Mouse (Mus musculus) retina, adult 2 months (tissue): Measurements from ENCODE around the gene Vps4b.

Source experiments
- DNase-seq: peaks from one replicate; pipeline ENCODE4 v3.0.0-alpha.2; 2012; ENCODE audit warnings: low read depth, low spot score

Vps4b gene

DNA sequence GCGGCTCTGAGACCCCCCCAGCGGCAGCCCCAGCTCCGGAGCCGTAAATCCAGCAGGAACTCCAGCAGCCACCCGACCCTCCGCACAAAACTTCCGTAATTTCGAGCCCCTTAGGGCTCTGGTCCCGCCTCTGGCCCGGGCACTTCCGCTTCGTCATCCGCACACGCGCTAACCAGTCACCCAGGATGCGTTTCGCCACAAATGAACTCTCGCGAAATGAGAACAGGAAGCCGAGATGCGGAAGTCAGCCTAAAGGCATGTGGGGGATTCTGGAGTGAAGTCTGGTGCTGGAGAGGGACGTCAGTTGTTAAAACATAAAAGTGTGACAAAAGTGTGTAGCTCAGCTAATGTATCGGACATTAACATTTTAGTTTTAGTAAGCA lies at the start of gene Vps4b:
Gene Vps4b, minus strand, starts transcription at position 187 of the 383 bp plus-strand sequence.
- DNase-seq, result peak; percentile 88

DNA sequence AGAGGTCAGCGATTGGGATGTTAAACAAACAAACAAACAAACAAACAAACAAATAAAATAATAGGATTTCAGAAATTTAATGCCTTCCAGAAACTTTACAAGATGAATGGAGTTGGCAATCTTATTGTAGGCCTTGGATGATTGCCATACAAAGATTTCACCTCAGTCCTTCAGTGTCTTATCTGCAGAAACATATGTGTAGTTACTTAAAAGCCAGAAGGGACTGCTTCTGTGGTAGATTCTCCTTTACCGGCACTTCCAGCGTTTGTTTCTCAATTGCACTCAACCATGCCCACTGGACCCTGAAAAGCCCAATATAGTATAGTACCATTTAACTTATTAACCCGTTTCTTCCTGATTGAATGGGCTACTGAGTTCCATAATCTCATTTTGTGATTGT lies 32.3 kb upstream of the Vps4b start:
- no peak for DNase-seq

DNA sequence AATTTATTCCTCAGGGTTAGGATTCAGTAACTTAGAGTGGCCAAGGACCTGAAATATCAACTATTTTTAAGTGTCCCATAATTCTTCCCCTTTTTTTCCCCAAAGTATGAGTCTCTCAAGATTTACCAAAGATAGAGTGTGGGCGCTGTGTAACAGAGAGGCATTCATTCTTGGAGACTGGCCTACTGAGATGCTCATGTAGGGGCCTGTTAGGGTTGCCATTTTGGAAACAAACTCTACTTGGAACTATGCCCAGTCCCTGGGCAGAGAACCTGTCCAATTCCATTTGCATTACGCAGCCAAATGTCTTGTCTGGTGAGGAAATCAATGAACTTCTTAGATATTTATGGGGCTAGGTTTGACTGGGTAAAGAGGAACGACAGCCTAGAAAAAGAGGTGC lies 25.8 kb upstream of the Vps4b start:
- no peak for DNase-seq

DNA sequence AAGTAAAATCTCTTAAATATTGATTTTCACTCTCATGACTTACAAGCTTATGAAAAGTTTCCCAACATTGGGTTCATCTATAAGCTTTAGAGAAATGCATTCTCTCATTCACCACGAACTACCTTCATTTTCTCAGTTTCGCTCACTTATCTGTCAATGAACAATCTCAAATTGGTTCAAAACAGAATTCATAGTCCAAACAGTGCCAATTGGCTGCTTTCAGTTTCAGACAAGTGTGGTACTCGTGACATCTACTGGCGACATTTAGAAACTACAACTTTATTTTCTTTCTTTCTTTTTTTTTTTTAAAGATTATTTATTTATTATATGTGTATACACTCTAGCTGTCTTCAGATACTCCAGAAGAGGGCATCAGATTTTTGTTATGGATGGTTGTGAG lies 21.8 kb upstream of the Vps4b start:
- peak; percentile 13 for DNase-seq

DNA sequence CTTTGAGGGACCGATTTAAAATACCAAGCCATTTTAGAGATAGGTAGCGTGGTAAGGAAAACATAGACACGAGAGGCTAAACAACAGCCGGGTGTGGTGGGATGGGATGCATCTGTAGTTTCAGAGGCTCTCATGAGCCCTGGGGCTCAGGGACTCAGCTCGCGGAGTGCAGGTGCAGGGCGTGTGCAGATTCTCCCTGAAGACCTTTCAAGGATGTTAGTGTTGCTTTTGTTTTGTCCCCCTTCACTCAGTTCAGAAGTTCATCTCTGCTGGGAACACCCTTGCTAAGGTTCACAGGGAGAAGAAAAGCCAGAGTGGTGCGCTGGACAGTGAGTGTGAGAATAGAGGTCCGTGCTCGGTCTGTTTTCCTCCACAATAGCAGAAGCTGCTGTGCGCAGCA lies 20.2 kb upstream of the Vps4b start:
- DNase-seq, result no peak

DNA sequence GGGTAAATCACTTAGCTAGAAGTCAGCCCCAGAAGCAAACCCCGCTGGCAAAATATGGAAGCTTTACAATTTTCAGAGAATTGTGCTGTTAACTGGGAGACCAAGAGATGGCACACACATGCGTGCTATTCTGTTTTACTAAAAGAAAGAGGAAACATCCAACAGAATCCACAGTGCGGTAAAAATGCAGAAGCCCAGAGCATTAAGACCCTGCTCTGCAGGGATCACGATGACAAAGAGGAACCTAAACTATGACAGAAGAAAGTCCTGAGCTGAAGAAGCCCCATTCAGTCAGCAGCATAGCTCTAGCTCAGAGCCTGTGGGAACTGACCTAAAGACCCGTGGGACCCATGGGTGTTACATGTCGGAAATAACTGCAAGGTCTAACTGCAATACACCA lies 18.7 kb upstream of the Vps4b start:
- no peak for DNase-seq

DNA sequence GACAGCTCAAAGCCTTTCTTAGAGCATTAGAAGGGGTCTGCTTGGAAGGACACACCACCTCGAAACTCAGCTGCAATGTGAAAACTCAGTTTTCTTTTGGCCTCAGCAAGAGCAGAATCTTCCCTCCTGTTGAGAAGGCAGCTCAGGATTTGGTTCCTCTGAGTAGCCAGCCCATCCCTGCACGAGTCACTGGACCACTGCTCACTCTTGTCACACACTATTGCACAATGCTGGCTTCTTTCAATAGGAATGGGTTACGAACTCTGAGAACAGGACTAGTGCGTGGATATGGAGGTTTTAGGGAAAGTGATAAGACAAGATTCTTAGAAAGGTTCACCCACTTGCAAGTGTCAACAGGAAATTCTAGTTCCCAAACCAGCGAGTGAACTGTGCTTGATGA lies 18.3 kb upstream of the Vps4b start:
- DNase-seq, result no peak

DNA sequence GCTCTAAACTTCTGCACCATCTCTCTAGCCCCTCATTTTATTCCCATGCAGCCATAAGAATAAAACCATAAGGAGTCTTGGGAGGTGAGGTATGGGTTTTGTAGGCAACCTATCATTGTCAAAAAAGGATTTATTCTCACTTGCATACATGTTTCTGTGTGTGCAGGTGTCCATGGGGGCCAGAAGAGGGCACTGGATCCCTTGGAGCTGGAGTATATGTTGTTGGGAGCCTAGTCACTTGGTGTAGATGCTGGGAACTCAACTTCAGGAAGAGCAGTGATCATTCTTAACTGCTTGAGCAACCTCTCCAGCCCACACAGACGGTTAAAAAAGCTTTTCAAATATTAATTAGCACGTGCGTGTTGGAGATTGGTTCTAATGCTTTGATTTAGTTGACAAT lies 3.4 kb upstream of the Vps4b start:
- DNase-seq, result no peak

DNA sequence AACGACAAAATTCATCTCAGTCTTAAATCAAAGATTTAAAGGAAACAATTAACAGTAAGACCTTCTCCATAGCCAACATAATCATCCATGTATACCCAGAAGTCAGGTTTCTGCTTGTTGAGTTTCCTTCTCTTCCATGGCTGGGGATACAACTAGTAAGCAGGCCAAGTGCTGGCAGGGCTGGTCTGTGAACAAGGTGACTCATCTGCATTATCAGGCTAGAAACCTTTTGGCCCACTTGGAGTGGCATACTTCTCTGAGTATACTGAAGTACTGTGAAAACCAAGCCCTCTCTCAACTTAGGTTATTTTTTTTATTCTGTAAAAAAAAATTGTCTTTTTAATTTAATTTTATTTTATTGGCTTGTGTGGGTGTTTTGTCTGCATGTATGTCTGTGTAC lies 2.9 kb upstream of the Vps4b start:
- DNase-seq, result no peak

DNA sequence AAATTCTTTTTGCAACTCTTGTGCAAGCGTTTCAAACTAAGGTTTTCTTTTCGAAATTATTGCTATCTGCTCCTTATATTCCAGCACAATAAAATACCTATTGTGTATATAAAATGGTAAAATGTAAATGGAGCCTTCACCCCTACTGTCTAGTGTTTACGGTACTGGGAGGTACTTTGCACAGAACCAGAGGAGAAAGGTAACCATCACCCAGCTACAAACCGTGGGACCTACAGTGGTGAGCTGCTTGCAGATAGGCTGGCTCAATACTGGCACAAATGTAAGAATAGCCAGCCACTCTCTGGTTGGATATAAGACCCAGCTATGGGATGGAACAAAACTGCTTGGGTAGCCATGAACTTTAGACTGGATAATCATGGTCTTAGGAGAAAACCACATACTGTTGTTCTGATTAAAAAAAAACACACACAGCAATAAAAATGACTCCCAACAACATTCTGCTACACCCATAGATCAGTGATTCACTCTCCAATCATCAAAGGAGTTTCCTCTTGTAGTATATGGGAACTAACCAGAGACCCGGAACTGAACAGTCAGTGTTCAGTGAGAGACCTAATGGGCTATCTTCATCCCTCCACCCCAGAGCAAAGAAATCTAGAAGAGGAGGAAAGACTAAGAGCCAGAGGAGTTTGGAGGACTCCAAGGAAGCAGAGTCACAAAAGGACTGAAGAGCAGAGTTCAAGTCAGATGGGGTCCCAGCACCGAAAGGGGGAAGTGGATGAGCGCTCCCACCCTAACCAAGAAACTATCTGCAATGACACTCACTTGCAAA lies 655 bp upstream of the Vps4b start:
- DNase-seq, result no peak

DNA sequence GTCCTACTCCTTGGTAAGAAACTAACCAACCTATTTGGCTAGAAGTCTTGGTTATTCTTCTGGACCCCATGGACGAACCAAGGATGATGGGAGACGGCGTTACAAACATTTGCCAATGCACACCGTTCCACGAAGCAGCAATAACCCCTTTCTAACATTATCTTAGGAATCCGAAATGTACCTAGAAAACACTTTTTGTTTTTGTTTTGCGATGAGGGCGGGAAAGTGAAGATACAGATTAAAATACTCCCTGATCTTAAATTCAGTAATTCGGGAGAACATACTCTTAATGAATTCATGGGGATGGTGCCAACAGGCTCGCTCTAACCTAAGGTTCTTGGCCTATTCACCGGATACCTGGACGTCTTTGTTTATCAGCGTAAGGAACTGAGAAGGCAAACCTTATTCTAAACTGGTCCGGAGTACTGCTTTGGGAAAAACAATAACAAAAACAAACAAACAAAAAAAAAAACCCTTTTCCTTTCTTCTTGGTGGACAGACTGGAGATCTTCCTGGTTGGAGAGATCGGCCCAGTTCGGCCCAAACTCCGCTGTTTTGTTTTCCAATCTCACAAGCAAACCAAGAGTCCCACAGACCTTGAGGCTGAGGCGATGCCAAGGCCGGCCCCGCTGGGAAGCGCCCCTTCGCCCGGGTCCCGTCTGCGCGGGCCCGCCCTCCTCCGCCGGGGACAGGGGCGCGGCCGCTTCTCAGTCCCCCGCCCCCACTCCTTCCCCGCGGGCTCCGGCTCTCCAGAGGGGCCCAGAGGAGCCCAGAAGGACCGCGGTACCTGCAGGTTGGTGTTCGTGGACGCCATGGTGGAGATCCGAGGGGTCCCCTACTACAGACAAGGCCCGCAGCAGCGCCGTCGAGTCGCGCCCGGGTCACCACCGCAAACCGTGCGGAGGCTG lies 640 bp downstream of the Vps4b start:
- no peak for DNase-seq

DNA sequence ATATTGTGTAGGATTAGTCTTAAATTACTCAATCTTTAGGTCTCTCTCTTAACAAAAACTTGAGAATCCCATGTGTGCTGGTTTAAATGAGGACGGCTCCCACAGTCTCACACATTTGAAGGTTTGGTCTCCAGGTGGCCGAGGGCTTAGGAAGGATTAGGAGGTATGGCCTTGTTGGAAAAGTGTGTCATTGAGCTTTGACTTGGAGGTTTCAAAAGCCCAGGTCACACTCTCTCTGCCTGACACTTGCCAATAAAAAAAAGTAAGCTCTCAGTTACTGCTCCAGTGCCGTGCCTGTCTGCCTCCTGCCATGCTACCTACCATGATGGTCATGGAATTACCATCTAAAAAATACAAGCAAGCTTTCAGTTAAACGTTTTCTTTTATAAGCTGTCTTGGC lies 21.6 kb downstream of the Vps4b start:
- no peak for DNase-seq

DNA sequence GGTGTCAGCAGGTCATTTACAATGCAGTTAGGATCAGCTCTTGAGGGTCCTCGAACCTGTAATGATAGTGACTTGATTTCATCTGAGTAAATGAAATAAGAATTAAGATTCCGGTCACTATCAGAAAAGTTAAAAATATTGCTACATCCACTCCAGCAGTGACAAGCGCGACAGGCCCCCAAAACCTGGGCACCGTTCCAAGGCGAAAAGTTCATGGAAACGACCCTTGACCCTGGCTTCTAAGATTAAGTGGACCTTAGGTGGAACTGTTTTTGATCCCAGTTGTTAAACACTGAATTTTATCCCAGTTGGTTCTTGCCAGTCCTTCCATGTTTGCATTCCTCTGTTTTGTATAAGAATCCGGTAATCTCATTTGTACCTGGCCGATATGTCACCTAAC lies 22.4 kb downstream of the Vps4b start:
- DNase-seq, result no peak

DNA sequence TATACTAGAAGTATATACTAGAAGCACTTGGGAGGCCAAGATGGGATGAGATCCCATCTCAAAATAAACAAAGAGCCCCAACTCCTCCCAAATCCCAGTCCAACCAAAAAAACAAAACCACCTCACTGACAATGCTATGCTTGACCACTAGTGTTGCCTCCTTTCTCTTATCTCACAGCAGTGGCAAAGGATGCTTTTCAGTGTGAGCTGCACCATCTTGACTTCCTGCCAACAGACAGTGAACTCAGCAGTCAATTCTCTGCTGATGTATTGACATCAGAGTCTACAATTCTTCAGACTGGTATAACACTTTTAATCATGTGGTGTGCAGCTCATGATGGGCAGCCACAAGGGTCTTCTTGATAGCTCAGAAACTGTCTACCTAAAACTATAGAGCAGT lies 27.8 kb downstream of the Vps4b start:
- DNase-seq, result no peak

DNA sequence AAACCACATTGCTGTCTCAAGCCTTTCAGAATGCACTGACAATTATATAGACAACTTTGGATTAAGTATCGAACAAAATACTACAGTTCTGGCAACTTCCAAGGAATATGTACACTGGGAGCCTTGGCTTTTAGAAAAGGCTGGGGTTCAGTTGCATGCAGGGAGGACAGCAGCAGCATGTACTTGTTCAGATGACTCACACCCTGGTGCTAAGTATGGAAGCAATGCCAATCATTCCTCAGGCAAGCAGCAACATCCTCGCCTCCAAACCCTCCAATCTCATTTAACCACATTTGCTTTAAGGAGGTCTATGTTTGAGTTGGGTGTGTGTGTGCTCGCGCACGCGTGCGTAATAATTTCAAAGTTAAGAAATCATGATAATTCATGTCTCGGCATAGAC lies 30.8 kb downstream of the Vps4b start:
- DNase-seq, result no peak

DNA sequence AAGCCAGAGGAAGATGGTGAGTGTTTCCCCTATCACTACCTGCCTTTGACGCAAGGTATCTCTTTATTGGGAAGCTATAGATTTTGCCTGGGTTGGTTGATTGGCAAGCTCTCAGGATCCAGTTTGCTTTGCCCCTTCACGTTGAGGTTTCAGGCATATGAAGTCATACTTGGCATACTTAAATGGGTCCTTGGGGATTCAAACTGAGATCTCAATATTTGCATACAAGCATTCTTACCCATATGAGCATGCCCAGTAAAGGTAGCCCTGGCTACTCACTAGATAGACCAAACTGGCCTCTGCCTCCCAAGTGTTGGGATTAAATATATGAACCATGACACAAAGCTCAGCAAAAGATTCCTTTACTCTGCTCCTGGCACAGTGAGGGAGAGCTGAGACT lies 31.7 kb downstream of the Vps4b start:
- no peak for DNase-seq

DNA sequence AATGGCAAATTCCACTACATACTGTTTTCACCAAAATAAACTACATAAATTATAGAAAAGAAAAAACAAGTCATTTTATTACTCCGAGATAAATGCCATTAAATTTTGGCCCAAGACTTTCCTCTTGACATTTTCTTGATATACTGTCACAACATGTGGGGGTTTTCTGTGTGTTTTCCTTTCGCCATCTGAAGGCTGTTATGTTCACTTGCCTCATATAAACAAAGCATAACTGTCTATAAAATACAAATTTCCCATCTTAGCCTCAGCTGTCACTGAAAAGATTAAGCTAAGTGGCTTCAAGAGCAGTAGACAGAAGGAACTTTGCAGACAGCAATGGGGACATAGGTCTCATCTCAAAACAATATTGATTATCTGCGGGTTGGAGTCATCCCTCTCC lies 32.2 kb downstream of the Vps4b start:
- no peak for DNase-seq

DNA sequence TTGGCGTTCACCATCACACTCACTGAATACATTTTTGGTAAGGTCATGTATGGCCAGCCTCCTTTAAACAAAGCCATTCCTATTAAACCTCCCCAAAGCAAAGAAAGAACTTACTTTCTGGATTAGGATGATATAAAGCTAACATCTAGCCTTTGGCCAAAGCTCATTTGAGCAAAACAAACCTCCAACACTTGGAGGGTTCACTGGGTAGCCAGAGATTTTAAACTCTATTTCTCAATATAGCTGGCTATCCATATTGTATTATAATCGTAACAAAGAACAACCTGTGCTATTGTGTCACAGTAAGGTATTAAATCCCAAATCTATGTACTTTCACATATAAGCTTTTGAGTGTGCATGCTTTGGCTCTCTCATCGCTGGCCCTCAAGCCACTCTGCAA lies 35.8 kb downstream of the Vps4b start:
- no peak for DNase-seq

DNA sequence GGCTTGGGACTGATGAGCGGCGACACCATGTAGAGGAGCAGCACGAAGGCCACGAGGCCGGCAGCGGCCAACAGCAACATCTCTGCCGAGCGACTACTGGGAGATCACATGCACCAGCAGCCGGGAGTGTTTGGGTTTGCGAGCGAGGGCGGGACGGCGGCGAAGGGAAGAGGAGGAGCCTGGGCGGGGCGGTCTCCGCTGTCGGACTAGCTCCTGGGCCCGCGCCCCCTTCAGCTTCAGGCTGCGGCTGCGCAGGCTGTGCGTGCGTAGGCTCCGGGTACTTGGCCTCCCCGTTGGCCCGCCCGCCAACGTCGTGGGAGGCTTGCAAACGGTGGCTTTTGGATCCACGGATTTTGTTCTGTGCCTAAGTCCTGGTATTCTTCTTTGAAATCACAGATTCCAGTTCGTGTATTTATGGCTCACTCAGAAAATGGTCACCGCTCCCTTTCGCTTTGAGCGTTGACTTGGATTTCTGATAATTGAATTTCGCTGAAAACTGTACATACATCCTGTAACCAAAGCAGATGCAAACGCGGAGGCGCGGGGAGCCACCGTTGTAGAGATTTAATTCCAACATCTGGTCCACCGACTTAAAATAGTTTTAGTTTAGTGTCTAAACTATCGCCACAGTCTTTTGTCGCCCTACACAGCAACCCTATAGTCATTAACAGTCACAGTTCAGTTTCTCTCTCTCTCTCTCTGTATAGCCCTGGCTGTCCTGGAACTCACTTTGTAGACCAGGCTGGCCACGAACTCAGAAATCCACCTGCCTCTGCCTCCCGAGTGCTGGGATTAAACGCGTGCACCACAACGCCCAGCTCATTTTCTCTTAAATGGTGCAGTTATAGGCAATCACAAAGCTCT lies 36.7 kb downstream of the Vps4b start, which contains the start of gene Kdsr:
Gene Kdsr, minus strand, starts transcription at position 156 of the 864 bp plus-strand sequence.
- DNase-seq, result peak; percentile 82

DNA sequence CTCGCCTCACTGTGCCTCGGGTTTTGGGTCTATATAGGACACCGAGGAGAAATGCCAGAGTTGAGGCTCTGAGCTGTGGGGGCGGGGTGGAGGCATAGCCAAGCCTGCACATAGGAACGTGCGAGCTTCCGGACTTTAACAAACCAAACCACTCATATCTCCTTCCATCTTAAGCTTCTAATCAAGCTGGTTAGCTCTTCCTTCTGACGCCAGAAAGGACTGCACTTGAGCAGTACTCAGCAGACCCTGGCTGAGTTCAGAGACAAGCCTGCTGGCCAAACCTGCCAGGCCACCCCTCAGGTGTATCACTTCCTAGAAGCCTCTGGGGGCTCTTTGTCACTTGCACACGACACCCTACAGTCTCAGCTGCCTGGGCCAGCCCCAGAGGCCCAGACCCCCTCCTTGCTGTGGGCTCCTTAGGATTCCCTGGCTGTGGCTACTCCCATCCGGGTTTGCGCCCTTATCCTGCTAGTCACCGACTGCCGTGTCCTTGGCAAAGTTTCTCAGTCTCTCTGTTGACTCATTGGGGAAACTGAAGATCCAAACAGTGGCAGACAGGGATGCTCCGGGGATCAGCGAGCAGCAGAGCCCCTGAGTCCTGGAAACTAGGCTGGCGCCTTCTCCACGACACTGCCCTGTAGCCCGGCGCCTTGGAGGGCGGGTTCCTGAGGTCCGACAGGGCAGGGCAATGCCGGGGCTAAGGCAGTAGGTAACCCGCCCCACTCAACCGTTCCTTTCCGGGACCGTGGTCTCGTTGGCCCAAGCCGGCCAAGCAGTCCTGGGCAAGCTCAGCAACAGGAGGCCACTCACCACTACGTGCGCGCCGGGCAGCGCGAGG lies 37.6 kb downstream of the Vps4b start:
- DNase-seq, result no peak

DNA sequence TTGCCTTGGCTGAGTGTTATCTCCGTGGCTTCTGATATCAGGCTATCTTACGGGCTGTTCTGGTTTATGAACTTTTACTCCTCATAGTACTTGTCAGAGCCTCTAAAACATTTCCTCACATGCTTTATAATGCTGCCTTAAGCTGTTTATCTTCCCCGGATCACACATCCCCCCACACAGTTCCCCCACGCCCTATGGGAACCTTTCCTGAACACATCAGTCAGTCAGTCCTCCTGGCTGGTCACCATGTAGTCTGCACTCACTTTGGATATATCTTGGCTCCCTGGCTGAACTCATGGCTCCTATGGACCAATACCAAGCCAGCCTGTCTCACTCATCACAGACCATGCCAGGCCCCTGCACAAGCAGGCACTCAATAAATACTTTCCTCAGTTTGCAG lies 39.9 kb downstream of the Vps4b start:
- no peak for DNase-seq
